Mouse (Mus musculus): Measurements from ENCODE around the gene Ntrk1. TPM values are rescaled to one million over a fixed set of nuclear protein-coding genes. Genes with fewer than 3 reads are reported as not detected.

Gene Ntrk1
- total RNA-seq, 2 experiments from 2014 or later: 0.61 TPM; not detected in 1

GRCm38 (mm10) chr3:87795336-87796277, 645 bp upstream of the Ntrk1 start:
- DNase-seq (ENCODE audit: low spot score in 2 of 2): peak; percentile 40 to 49
- intact Hi-C loops (cut with DNase I): loop anchor here (5.0 kb wide), 1 partner anchor 42 kb away; no protein-coding TSS in a partner anchor

GRCm38 (mm10) chr3:87789768-87790167, 5.2 kb downstream of the Ntrk1 start:
- intact Hi-C loops (cut with DNase I): no loop called here
- DNase-seq (ENCODE audit: low spot score in 2 of 2): no peak

- DNase-seq (ENCODE audit: low spot score in 2 of 2): no peak
- intact Hi-C loops (cut with DNase I): no loop called here
Observed at GRCm38 (mm10) chr3:87789248-87789647, 5.7 kb downstream of the Ntrk1 start.

- no peak for DNase-seq (ENCODE audit: low spot score in 2 of 2)
- intact Hi-C loops (cut with DNase I): no loop called here
Observed at GRCm38 (mm10) chr3:87785626-87786214, 9.2 kb downstream of the Ntrk1 start.

- no peak for DNase-seq (ENCODE audit: low spot score in 2 of 2)
- intact Hi-C loops (cut with DNase I): no loop called here
Observed at GRCm38 (mm10) chr3:87785156-87785555, 9.8 kb downstream of the Ntrk1 start.

- intact Hi-C loops (cut with DNase I): no loop called here
Observed at GRCm38 (mm10) chr3:87783282-87784023, 11.5 kb downstream of the Ntrk1 start.

GRCm38 (mm10) chr3:87779086-87779485, 15.9 kb downstream of the Ntrk1 start:
- intact Hi-C loops (cut with DNase I): no loop called here
- DNase-seq (ENCODE audit: low spot score in 2 of 2): no peak

More at GRCm38 (mm10) chr3:87783282-87784023, 11.5 kb downstream of the Ntrk1 start:
- no peak for DNase-seq (ENCODE audit: low spot score in 2 of 2)

GRCm38 (mm10) chr3:87778283-87778682, 16.7 kb downstream of the Ntrk1 start:
- DNase-seq (ENCODE audit: low spot score in 2 of 2): no peak
- intact Hi-C loops (cut with DNase I): no loop called here

- DNase-seq (ENCODE audit: low spot score in 2 of 2): no peak
- intact Hi-C loops (cut with DNase I): loop anchor here (5.0 kb wide), 3 partner anchors 46 to 86 kb away; no protein-coding TSS in a partner anchor
Observed at GRCm38 (mm10) chr3:87771088-87771487, 23.9 kb downstream of the Ntrk1 start.

GRCm38 (mm10) chr3:87770280-87770679, 24.7 kb downstream of the Ntrk1 start:
- DNase-seq (ENCODE audit: low spot score in 2 of 2): peak; percentile 63 to 73
- intact Hi-C loops (cut with DNase I): loop anchor here (5.0 kb wide), 3 partner anchors 47 to 87 kb away; no protein-coding TSS in a partner anchor

- no peak for DNase-seq (ENCODE audit: low spot score in 2 of 2)
- intact Hi-C loops (cut with DNase I): no loop called here
Observed at GRCm38 (mm10) chr3:87769506-87769905, 25.5 kb downstream of the Ntrk1 start.

- intact Hi-C loops (cut with DNase I): no loop called here
Observed at GRCm38 (mm10) chr3:87768844-87769243, 26.1 kb downstream of the Ntrk1 start.

GRCm38 (mm10) chr3:87768431-87768830, 26.5 kb downstream of the Ntrk1 start:
- no peak for DNase-seq (ENCODE audit: low spot score in 2 of 2)
- intact Hi-C loops (cut with DNase I): no loop called here

More at GRCm38 (mm10) chr3:87768844-87769243, 26.1 kb downstream of the Ntrk1 start:
- peak; percentile 42 to 52 for DNase-seq (ENCODE audit: low spot score in 2 of 2)

- intact Hi-C loops (cut with DNase I): no loop called here
- DNase-seq (ENCODE audit: low spot score in 2 of 2): no peak
Observed at GRCm38 (mm10) chr3:87767764-87768163, 27.2 kb downstream of the Ntrk1 start.

- no peak for DNase-seq (ENCODE audit: low spot score in 2 of 2)
- intact Hi-C loops (cut with DNase I): no loop called here
Observed at GRCm38 (mm10) chr3:87766284-87766667, 28.7 kb downstream of the Ntrk1 start.

GRCm38 (mm10) chr3:87765631-87766283, 29.2 kb downstream of the Ntrk1 start:
- DNase-seq (ENCODE audit: low spot score in 2 of 2): no peak
- intact Hi-C loops (cut with DNase I): no loop called here

- intact Hi-C loops (cut with DNase I): no loop called here
- DNase-seq (ENCODE audit: low spot score in 2 of 2): no peak
Observed at GRCm38 (mm10) chr3:87765091-87765490, 29.9 kb downstream of the Ntrk1 start.

- intact Hi-C loops (cut with DNase I): no loop called here
- DNase-seq (ENCODE audit: low spot score in 2 of 2): no peak
Observed at GRCm38 (mm10) chr3:87764506-87764905, 30.5 kb downstream of the Ntrk1 start.

GRCm38 (mm10) chr3:87763683-87764289, 31.2 kb downstream of the Ntrk1 start:
- intact Hi-C loops (cut with DNase I): no loop called here
- peak; percentile 77 to 79 for DNase-seq (ENCODE audit: low spot score in 2 of 2)
